Mouse (Mus musculus): ENCODE data around the gene Prr36. TPM values are rescaled to one million over a fixed set of nuclear protein-coding genes. Genes with fewer than 3 reads are reported as not detected.
A peak's percentile ranks its signal among the peaks of the same experiment; 100 is the strongest.

Gene Prr36
- total and polyA plus RNA-seq, 3 experiments, result 0.08 to 0.58 TPM; not detected in 1

GRCm38 (mm10) chr8:4245061-4245460 lies 27.8 kb upstream of the Prr36 start:
- H3K4me3 ChIP-seq (ENCODE audit: control insufficient read depth in 1 of 2, insufficient read depth in 1 of 2, low read depth in 2 of 2, low read length in 2 of 2), result no peak overlapping the region
- no peak for DNase-seq (ENCODE audit: low read depth, low spot score)
- H3K27me3 ChIP-seq (ENCODE audit: control insufficient read depth in 1 of 2, insufficient read depth in 2 of 2, low read length in 2 of 2), result no peaks in the 10 kb centered on the region
- TF ChIP-seq NRF1 (IDR thresholded peaks at IDR 0.05; ENCODE audit: insufficient read depth, low read depth, low read length, poor library complexity, severe bottlenecking), result no peak
- no peak for TF ChIP-seq E2F4 (IDR thresholded peaks at IDR 0.05; ENCODE audit: borderline replicate concordance, low read depth, low read length)
- TF ChIP-seq MAX (IDR thresholded peaks at IDR 0.05; ENCODE audit: low read length), result no peak
- TF ChIP-seq CTCF (IDR thresholded peaks at IDR 0.05 in 2 of 3, conservative IDR thresholded peaks at IDR 0.05 in 1 of 3; ENCODE audit: control insufficient read depth in 1 of 3, insufficient read depth in 1 of 3, low read depth in 2 of 3, low read length in 3 of 3, poor library complexity in 1 of 3, severe bottlenecking in 1 of 3), result no peak
- H3K4me1 ChIP-seq (ENCODE audit: control insufficient read depth in 1 of 2, insufficient read depth in 2 of 2, low read length in 2 of 2), result peaks cover 0 to 6% of the 10 kb centered on the region in 2 experiments; a peak in 1 of 4 replicates
- no peaks in the 10 kb centered on the region for H3K9me3 ChIP-seq (replicated peaks; ENCODE audit: insufficient read depth, low read length)
- peaks cover 6% of the 10 kb centered on the region in 2 experiments for H3K36me3 ChIP-seq (ENCODE audit: control insufficient read depth in 1 of 2, insufficient read depth in 2 of 2, low read length in 2 of 2)
- H3K79me2 ChIP-seq (ENCODE audit: control insufficient read depth, insufficient read depth, low read length, poor library complexity), result peaks cover 17% of the 10 kb centered on the region
- no peak overlapping the region for H3K9ac ChIP-seq (ENCODE audit: control insufficient read depth, low read depth, low read length, poor library complexity, severe bottlenecking)
- no peak overlapping the region for H3K27ac ChIP-seq (ENCODE audit: control insufficient read depth, low read depth, low read length)

GRCm38 (mm10) chr8:4239193-4239890 lies 22.1 kb upstream of the Prr36 start:
- Histone ChIP-seq H3K9me3 (replicated peaks; ENCODE audit: insufficient read depth, low read length) (no peaks in the 10 kb centered on the region), H3K27ac (ENCODE audit: control insufficient read depth, low read depth, low read length) (peak overlapping the region; percentile 52), H3K79me2 (ENCODE audit: control insufficient read depth, insufficient read depth, low read length, poor library complexity) (peaks cover 32% of the 10 kb centered on the region), H3K9ac (ENCODE audit: control insufficient read depth, low read depth, low read length, poor library complexity, severe bottlenecking) (peak overlapping the region; percentile 86), H3K27me3 (ENCODE audit: control insufficient read depth in 1 of 2, insufficient read depth in 2 of 2, low read length in 2 of 2) (no peaks in the 10 kb centered on the region), H3K4me1 (ENCODE audit: control insufficient read depth in 1 of 2, insufficient read depth in 2 of 2, low read length in 2 of 2) (peaks cover 0 to 18% of the 10 kb centered on the region in 2 experiments; a peak in 2 of 4 replicates), H3K36me3 (ENCODE audit: control insufficient read depth in 1 of 2, insufficient read depth in 2 of 2, low read length in 2 of 2) (peaks cover 4 to 15% of the 10 kb centered on the region in 2 experiments), H3K4me3 (ENCODE audit: control insufficient read depth in 1 of 2, insufficient read depth in 1 of 2, low read depth in 2 of 2, low read length in 2 of 2) (peak overlapping the region; percentile 82 to 91)
- DNase-seq (ENCODE audit: low read depth, low spot score), result no peak
- TF ChIP-seq MYB (IDR thresholded peaks at IDR 0.05; ENCODE audit: low read depth, low read length) (no peak), MXI1 (IDR thresholded peaks at IDR 0.05; ENCODE audit: low read depth, low read length) (peak; percentile 88), ETS1 (IDR thresholded peaks at IDR 0.05; ENCODE audit: low read depth, low read length) (peak; percentile 4; the same call in 1 of the 2 replicates), MYC (IDR thresholded peaks at IDR 0.05; ENCODE audit: low read depth, low read length) (0 out of 2 replicates have a peak, but pooled peaks have one; percentile 20)

GRCm38 (mm10) chr8:4238434-4239192 lies 21.4 kb upstream of the Prr36 start, which contains the start of the genes Map2k7 and Gm49320:
TSS of gene Map2k7 (plus strand) at chr8:4238740.
TSS of gene Gm49320 (plus strand) at chr8:4238865.
- H3K36me3 ChIP-seq (ENCODE audit: control insufficient read depth in 1 of 2, insufficient read depth in 2 of 2, low read length in 2 of 2), result peaks cover 2 to 15% of the 10 kb centered on the region in 2 experiments; a peak in 3 of 4 replicates
- H3K9ac ChIP-seq (ENCODE audit: control insufficient read depth, low read depth, low read length, poor library complexity, severe bottlenecking), result peak within 1 kb of the TSS; percentile 86
- H3K9me3 ChIP-seq (replicated peaks; ENCODE audit: insufficient read depth, low read length), result no peaks in the 10 kb centered on the region
- DNase-seq (ENCODE audit: low read depth, low spot score), result peak; percentile 99
- H3K79me2 ChIP-seq (ENCODE audit: control insufficient read depth, insufficient read depth, low read length, poor library complexity), result peaks cover 32% of the 10 kb centered on the region
- H3K4me3 ChIP-seq (ENCODE audit: control insufficient read depth in 1 of 2, insufficient read depth in 1 of 2, low read depth in 2 of 2, low read length in 2 of 2), result peak within 1 kb of the TSS; percentile 82 to 91
- H3K27ac ChIP-seq (ENCODE audit: control insufficient read depth, low read depth, low read length), result peak within 1 kb of the TSS; percentile 93
- H3K27me3 ChIP-seq (ENCODE audit: control insufficient read depth in 1 of 2, insufficient read depth in 2 of 2, low read length in 2 of 2), result no peaks in the 10 kb centered on the region
- H3K4me1 ChIP-seq (ENCODE audit: control insufficient read depth in 1 of 2, insufficient read depth in 2 of 2, low read length in 2 of 2), result peaks cover 0 to 18% of the 10 kb centered on the region in 2 experiments; a peak in 2 of 4 replicates
- TF ChIP-seq RCOR1 (IDR thresholded peaks at IDR 0.05; ENCODE audit: low read depth, low read length), result no peak
- TF ChIP-seq ZKSCAN1 (IDR thresholded peaks at IDR 0.05; ENCODE audit: low read depth, low read length), result no peak
- TF ChIP-seq MYB (IDR thresholded peaks at IDR 0.05; ENCODE audit: low read depth, low read length), result no peak
- TF ChIP-seq POLR2A (IDR thresholded peaks at IDR 0.05; ENCODE audit: control insufficient read depth in 1 of 2, insufficient read depth in 1 of 2, low read depth in 1 of 2, low read length in 2 of 2, poor library complexity in 1 of 2), result peak; percentile 65 to 93
- peak; percentile 69; the same call in 1 of the 2 replicates for TF ChIP-seq SIN3A (IDR thresholded peaks at IDR 0.05; ENCODE audit: low read length)
- TF ChIP-seq SMC3 (IDR thresholded peaks at IDR 0.05; ENCODE audit: low read depth, low read length), result 0 out of 2 replicates have a peak, but pooled peaks have one; percentile 1
- TF ChIP-seq RAD21 (IDR thresholded peaks at IDR 0.05; ENCODE audit: low read depth, low read length), result no peak
- no peak; the same call in 1 of the 2 replicates for TF ChIP-seq KAT2A (conservative IDR thresholded peaks at IDR 0.05; ENCODE audit: low read depth, low read length)
- TF ChIP-seq ELF1 (IDR thresholded peaks at IDR 0.05; ENCODE audit: low read depth, low read length), result peak; percentile 70
- no peak for TF ChIP-seq MAFK (IDR thresholded peaks at IDR 0.05; ENCODE audit: borderline replicate concordance, low read depth, low read length)
- TF ChIP-seq JUND (IDR thresholded peaks at IDR 0.05; ENCODE audit: low read depth, low read length), result no peak
- peak; percentile 90 for TF ChIP-seq ZMIZ1 (IDR thresholded peaks at IDR 0.05; ENCODE audit: low read depth, low read length)
- peak in 1 of 2 experiments; percentile 13; a peak in 1 of 4 replicates for TF ChIP-seq EP300 (IDR thresholded peaks at IDR 0.05; ENCODE audit: low read depth in 1 of 2, low read length in 2 of 2)
- TF ChIP-seq MEF2A (IDR thresholded peaks at IDR 0.05; ENCODE audit: extremely low read depth, insufficient replicate concordance, low read depth, low read length, poor library complexity, severe bottlenecking), result no peak
- no peak; the same call in 1 of the 2 replicates for TF ChIP-seq ETS1 (IDR thresholded peaks at IDR 0.05; ENCODE audit: low read depth, low read length)
- TF ChIP-seq TAL1 (IDR thresholded peaks at IDR 0.05; ENCODE audit: low read length), result no peak

All from MEL (cell line).